8 mouse cellular contexts compared by ENCODE assay signal in the genomic region with DNA sequence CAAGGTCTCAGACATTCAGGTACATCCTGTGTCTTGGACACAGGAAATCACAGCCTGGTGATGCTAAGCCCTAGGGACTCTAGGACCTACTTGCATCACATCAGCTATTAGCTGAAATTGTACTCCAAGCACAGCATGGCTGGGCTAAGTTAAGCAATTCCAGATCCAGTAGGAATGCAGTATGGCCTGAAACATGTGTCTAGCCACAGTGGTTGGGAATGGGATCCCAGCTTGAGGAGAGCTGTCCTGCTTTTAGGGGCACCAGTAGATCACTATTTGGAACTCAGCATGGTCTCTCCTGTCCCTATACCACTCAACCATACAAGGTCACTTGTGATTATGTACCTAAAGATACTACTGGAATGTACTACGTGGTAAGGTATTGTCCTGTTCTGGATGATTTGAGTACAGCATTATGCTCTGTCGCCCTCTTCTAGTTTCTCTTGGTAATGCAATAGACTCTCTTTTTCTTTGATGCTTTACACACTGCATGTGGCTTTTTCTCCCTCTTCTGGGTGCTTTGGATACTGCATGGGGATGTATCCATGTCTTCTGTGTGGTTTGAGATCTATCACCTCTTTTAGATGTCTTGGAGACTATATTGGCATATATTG.
DNase-seq lines count a peak whose midpoint lies in the region; ATAC-seq lines count a peak whose summit lies in the region.

No protein-coding gene starts in this region.

- no peak overlapping the region for H3K9ac ChIP-seq in heart, embryonic 12.5 days
- no peak overlapping the region for H3K9ac ChIP-seq in forebrain, embryonic 16.5 days (replicated peaks; ENCODE audit: low read depth, low read length)
- H3K9ac ChIP-seq in midbrain, embryonic 12.5 days (replicated peaks) = no peak overlapping the region

- no peak overlapping the region for H3K4me2 ChIP-seq in heart, embryonic 12.5 days
- no peak overlapping the region for H3K4me2 ChIP-seq in forebrain, embryonic 16.5 days (ENCODE audit: low read length)
- H3K4me2 ChIP-seq in midbrain, embryonic 12.5 days (replicated peaks) = no peak overlapping the region

- H3K9me3 ChIP-seq in heart, embryonic 12.5 days (replicated peaks) = no peaks in the 10 kb centered on the region
- no peaks in the 10 kb centered on the region for H3K9me3 ChIP-seq in heart, embryonic 10.5 days
- no peaks in the 10 kb centered on the region for H3K9me3 ChIP-seq in forebrain, embryonic 16.5 days (ENCODE audit: control insufficient read depth, low read length)
- H3K9me3 ChIP-seq in midbrain, embryonic 12.5 days = no peaks in the 10 kb centered on the region

- H3K4me3 ChIP-seq in heart, embryonic 12.5 days = no peak overlapping the region
- no peak overlapping the region for H3K4me3 ChIP-seq in heart, embryonic 10.5 days
- H3K4me3 ChIP-seq in forebrain, embryonic 16.5 days (replicated peaks; ENCODE audit: low read length) = no peak overlapping the region
- no peak overlapping the region for H3K4me3 ChIP-seq in midbrain, embryonic 12.5 days

- H3K4me1 ChIP-seq in heart, embryonic 12.5 days (replicated peaks) = no peaks in the 10 kb centered on the region
- no peaks in the 10 kb centered on the region for H3K4me1 ChIP-seq in heart, embryonic 10.5 days
- no peaks in the 10 kb centered on the region for H3K4me1 ChIP-seq in forebrain, embryonic 16.5 days (replicated peaks; ENCODE audit: control insufficient read depth, insufficient read depth, low read length)
- no peaks in the 10 kb centered on the region for H3K4me1 ChIP-seq in midbrain, embryonic 12.5 days

- no peaks in the 10 kb centered on the region for H3K36me3 ChIP-seq in heart, embryonic 12.5 days
- no peaks in the 10 kb centered on the region for H3K36me3 ChIP-seq in heart, embryonic 10.5 days
- no peaks in the 10 kb centered on the region for H3K36me3 ChIP-seq in forebrain, embryonic 16.5 days (ENCODE audit: control insufficient read depth, insufficient read depth)
- no peaks in the 10 kb centered on the region for H3K36me3 ChIP-seq in midbrain, embryonic 12.5 days

- no peak for DNase-seq in heart, embryonic 10.5 days (ENCODE audit: low spot score)
- peak; percentile 54 for DNase-seq in NIH3T3 (ENCODE audit: low read depth)
- DNase-seq in kidney, postnatal 10 days = peak; percentile 19

- 22% methylated on average over 2 of the region's 2 CpGs for WGBS in heart, embryonic 12.5 days
- 14% methylated on average over 2 of the region's 2 CpGs for WGBS in heart, embryonic 10.5 days
- 10% methylated on average over 2 of the region's 2 CpGs for WGBS in forebrain, embryonic 16.5 days
- 17% methylated on average over 2 of the region's 2 CpGs for WGBS in midbrain, embryonic 12.5 days

- no peak overlapping the region for H3K27ac ChIP-seq in heart, embryonic 12.5 days (ENCODE audit: poor library complexity, severe bottlenecking)
- H3K27ac ChIP-seq in heart, embryonic 10.5 days = no peak overlapping the region
- no peak overlapping the region for H3K27ac ChIP-seq in forebrain, embryonic 16.5 days (ENCODE audit: low read length)
- no peak overlapping the region for H3K27ac ChIP-seq in midbrain, embryonic 12.5 days (replicated peaks)

- H3K27me3 ChIP-seq in heart, embryonic 12.5 days (replicated peaks) = no peaks in the 10 kb centered on the region
- no peaks in the 10 kb centered on the region for H3K27me3 ChIP-seq in heart, embryonic 10.5 days (ENCODE audit: insufficient read depth, poor library complexity, severe bottlenecking)
- no peaks in the 10 kb centered on the region for H3K27me3 ChIP-seq in forebrain, embryonic 16.5 days (replicated peaks; ENCODE audit: control insufficient read depth, insufficient read depth, low read length)
- no peaks in the 10 kb centered on the region for H3K27me3 ChIP-seq in midbrain, embryonic 12.5 days

- ATAC-seq in heart, embryonic 12.5 days (ENCODE audit: insufficient number of reproducible peaks, low FRiP score) = peak; percentile 36; the same call in 1 of the 2 replicates
- ATAC-seq in forebrain, embryonic 16.5 days = peak; percentile 87
- ATAC-seq in midbrain, embryonic 12.5 days (ENCODE audit: low FRiP score, low read depth) = peak; percentile 79
- ATAC-seq in inflammation-experienced regulatory T-cells, adult 6 months = no peak
- no peak for ATAC-seq in activated CD4-positive, CD25-positive, alpha-beta regulatory T cell, adult 4 months

Comparison
In these comparisons a context has a peak if more than half of its experiments do, and no peak if none do; other contexts are left out.
1. ATAC-seq: peak in heart, embryonic 12.5 days (single experiment), forebrain, embryonic 16.5 days (single experiment) and midbrain, embryonic 12.5 days (single experiment); none in inflammation-experienced regulatory T-cells, adult 6 months (single experiment) and activated CD4-positive, CD25-positive, alpha-beta regulatory T cell, adult 4 months (single experiment).